Mouse (Mus musculus) lung, postnatal 10 days (tissue): Measurements from ENCODE around the gene Xlr3c.
"Not testable (repeated sequence)": the region's sequence is repeated elsewhere in the genome, so short reads cannot be mapped to it uniquely, and the experiment has no call there.

Experiments
- DNase-seq: peaks from one replicate; pipeline ENCODE4 v3.0.0; 2021

The Xlr3c gene

DNA sequence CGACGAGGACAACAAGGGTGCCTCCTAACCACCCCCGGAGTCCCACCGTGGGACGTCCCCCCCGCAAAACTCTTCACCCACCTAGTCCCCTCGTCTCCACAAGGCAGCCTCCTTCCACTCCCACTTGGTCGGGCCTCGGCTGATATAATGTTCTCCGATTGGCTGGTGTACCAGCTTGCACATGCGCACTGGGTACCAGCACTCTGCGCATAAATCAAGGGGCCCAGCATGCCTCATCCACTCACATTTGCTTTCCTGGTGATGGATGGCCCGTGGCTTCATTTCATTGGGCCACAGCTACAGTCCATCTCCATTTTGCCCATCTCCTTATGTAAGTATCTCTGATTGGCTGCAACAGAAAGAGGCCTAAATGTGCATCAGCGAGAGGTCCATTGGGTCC is at the start of gene Xlr3c:
TSS of gene Xlr3c (minus strand) at position 121 of the 400 bp plus-strand sequence.
- DNase-seq, result not testable (repeated sequence)

DNA sequence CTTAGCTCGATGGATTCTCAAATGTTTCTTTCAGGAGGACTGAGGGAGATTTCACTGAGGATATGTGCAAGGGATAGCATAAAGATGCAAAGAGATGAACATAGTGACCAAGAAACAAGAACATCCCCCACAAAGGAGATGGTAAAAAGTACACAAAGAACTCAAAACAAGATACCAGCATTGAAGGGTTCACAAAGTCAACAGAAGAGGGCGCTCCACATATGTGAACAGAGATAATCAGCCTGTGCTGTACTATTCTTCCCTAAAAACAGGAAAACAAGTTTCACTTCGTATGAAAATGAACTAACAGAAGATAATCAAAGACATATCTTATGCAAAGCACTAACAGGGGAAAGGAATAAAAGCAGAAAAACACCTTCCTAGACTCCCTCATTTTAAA is 47.3 kb upstream of the Xlr3c start:
- DNase-seq, result peak; percentile 46

DNA sequence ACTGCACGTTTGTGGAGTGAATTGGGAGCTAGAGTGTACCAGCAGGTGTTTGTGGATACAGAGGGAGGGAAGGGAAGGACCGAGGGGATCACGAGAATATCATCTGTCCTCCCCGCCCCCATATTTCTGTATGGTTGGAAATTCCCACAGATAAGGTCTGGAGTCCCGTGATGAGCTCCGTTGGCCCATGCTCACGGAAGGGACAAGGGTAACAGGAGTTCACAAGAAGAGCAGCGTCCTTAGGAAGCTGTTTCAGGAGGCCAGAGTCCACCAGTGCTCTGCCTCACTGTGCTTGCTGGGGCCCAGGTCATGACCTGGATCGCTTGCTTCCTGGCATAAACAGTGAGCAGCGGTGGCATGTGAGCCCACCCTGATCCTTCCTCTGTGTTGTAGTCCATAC is 30.6 kb upstream of the Xlr3c start:
- not testable (repeated sequence) for DNase-seq

DNA sequence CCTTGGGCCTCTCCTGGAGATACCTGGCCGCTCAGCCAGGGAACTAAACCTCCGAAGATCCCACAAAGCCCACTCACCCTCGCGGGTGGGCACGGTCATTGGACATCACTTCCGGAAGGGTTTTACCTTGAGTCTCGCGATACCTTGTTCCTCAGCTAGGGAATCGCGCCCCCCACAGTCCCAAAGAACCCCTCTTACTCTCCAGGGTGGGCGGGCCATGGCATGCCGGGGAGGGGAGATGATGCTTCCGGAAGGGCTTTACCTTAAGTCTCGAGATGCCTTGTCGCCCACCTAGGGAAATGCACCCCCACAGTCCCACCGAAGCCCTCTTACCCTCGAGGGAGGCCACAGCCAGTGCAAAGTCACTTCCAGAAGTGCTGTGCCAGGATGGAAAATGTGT is 27.7 kb upstream of the Xlr3c start, which contains the start of the genes Xlr5a and Xlr5c:
TSS of gene Xlr5a (minus strand) at position 101 of the 400 bp plus-strand sequence.
TSS of gene Xlr5c (minus strand) at position 101 of the 400 bp plus-strand sequence.
- not testable (repeated sequence) for DNase-seq

DNA sequence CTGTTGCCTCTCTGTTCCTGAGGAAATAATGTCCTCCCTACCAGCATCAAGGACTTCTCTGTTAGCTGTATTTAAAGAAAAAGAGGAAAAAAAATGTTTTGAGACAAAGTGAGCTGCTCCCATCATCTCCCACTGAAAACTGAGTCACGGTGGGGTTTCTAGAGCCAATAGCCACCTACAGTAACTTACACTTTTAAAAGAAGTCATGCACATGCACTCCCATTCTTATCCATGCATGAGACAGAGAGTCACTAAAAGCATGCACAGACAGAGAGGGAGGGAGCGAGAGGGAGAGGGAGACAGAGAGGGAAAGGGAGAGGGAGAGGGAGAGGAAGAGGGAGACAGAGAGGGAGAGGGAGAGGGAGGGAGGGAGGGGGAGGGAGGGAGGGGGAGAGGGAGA is 2.8 kb downstream of the Xlr3c start:
- DNase-seq, result not testable (repeated sequence)

DNA sequence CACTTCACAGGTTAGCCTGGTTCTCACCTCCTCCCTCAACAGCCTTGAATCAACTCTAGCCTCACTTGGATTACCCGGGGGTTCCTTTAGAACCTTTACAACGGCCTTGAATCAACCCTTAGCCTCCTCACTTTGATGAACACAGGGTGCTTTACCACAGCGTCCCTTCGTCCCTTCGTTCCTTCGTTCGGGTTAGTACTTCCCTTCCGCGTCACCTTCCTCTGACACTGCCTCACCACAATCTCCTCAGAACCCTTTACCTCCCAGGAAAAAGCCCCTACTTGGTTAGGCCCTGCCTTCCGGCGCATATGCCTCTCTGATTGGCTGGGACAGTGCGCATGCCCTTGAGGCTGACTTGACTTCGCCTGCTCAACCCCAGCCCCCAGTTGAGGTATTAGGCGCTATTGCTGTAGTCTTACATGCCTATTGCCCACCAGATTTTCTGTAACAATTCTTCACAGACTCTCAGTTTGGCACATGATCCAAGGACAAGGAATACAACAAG is 22.3 kb downstream of the Xlr3c start, which contains the start of gene Xlr4c:
TSS of gene Xlr4c (minus strand) at position 310 of the 505 bp plus-strand sequence.
- not testable (repeated sequence) for DNase-seq

DNA sequence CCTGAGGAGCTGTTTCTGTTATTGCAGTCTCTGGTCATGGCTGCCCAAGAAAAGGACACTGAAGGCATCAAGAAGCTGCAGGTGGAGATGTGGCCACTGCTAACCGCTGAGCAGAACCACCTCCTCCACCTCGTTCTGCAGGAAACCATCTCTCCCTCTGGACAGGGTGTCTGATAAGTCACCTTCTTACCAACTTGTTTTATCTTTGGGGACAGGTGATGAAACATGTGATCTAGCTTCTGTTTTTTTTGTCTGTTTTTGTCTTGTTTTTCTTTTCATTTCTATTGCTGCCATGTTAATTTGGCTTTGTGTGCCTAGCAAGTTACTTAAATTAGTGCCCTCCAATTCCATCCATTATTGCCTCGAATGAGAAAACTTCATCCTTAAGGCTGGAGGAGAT is 35.9 kb downstream of the Xlr3c start:
- no peak for DNase-seq

DNA sequence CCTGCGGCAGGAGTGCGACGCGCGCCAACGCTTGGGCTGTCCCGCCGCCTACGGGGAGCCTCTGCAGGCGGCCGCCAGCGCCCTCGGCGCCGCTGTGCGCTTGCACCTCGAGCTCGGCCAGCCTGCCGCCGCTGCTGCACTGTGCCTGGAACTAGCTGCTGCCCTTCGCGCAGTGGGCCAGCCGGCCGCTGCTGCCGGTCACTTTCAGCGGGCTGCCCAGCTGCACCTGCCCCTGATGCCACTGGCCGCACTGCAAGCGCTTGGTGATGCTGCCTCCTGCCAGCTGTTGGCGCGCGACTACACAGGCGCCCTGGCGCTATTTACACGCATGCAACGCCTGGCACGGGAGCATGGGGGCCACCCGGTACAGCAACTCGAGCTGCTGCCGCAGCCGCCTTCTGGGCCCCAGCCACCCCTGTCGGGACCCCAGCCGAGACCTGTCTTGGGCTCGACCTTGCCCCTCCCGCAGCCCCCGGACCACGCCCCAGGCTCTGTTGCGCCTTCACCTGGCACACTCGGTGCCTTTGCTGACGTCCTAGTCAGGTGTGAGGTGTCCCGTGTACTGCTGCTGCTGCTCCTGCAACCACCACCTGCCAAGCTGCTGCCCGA is 36.5 kb downstream of the Xlr3c start:
- DNase-seq, result peak; percentile 54

DNA sequence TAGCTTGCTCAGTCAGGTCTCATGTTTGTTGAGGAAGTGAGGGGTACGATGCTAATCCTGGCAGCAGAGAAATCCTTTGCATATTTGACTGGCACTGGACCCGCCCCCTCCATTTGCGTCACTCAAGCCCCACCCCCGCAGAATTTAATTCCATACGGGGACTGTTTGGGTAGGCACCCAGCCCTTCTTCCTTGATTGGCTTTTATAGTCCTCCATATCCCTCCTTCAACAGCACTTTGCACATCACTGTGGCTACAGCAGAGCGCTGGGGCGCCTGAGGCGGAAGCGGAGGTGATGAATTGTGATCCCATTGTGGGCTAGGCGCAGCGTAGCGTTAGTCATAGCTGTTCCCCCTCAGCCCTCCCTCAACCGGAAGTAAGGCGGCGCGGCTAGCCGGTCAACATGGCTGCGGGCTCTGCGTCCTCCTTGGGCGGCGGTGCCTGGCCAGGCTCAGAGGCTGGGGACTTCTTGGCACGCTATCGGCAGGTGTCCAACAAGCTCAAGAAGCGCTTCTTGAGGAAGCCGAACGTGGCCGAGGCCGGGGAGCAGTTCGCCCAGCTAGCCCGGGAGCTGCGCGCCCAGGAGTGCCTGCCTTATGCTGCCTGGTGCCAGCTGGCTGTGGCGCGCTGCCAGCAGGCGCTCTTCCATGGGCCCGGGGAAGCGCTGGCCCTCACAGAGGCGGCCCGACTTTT is 37.1 kb downstream of the Xlr3c start, which contains the start of gene F8a:
TSS of gene F8a (plus strand) at position 378 of the 692 bp plus-strand sequence.
- DNase-seq, result peak; percentile 86

DNA sequence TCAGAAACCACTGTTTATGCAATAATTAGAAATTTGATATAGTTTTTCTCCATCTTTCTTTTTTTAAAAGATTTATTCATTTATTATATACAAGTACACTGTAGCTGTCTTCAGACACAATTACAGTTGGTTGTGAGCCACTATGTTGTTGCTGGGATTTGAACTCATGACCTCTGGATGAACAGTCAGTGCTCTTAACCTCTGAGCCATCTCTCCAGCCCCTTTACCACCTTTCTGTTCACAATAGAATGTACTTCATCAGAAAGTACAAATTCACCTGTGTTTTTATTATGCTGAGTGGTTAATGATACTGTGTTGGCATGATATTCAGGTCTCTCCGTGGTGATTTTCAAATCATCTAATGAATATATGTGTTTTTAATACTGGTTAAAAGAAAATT is 39.8 kb downstream of the Xlr3c start:
- no peak for DNase-seq

DNA sequence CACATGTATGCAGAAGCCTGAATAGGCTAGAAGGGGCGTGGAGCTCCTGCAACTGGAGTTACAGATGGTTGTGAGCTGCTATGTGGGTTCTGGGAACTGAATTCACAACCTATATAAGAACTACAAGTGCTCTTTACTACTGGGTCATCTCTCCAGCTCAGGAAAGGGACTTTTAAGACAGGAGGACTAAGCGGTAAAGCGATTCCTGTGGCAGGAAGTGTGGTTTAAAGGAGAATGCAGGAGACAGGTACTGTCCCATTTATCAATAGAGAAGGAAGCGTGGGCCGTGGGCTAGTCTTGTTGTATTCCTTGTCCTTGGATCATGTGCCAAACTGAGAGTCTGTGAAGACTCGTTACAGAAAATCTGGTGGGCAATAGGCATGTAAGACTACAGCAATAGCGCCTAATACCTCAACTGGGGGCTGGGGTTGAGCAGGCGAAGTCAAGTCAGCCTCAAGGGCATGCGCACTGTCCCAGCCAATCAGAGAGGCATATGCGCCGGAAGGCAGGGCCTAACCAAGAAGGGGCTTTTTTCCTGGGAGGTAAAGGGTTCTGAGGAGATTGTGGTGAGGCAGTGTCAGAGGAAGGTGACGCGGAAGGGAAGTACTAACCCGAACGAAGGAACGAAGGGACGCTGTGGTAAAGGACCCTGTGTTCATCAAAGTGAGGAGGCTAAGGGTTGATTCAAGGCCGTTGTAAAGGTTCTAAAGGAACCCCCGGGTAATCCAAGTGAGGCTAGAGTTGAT is 51.2 kb downstream of the Xlr3c start, which contains the start of gene Xlr4b:
TSS of gene Xlr4b (plus strand) at position 515 of the 746 bp plus-strand sequence.
- not testable (repeated sequence) for DNase-seq
